Mouse (Mus musculus): ENCODE data around the gene Gm4952. TPM values are rescaled to one million over a fixed set of nuclear protein-coding genes. Genes with fewer than 3 reads are reported as not detected.

Gene Gm4952
- total RNA-seq (2021) = not detected
- long read RNA-seq = 0 reads

DNA sequence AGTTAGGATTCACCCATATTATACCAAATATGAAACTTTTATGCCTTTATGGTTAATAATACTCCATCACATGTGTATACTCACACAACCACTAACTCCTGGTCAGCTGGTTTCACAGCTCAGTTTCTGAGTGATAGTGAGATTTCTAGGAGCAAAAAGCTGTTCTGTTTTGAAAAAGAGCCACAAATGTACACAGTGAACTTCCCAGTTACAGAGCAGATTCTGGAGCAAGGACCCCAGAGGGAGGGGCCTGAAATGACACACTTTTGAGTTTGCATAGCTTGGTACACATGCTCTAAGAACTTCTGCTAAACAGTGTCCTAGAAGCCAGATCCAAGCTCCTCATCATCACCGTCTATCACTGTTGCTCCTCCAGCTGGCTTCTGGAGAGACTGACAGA, at the start of gene Gm4952:
Gene Gm4952 (plus strand): TSS at position 301 of the 400 bp plus-strand sequence.
- DNase-seq (ENCODE audit: low spot score in 2 of 2) = no peak

DNA sequence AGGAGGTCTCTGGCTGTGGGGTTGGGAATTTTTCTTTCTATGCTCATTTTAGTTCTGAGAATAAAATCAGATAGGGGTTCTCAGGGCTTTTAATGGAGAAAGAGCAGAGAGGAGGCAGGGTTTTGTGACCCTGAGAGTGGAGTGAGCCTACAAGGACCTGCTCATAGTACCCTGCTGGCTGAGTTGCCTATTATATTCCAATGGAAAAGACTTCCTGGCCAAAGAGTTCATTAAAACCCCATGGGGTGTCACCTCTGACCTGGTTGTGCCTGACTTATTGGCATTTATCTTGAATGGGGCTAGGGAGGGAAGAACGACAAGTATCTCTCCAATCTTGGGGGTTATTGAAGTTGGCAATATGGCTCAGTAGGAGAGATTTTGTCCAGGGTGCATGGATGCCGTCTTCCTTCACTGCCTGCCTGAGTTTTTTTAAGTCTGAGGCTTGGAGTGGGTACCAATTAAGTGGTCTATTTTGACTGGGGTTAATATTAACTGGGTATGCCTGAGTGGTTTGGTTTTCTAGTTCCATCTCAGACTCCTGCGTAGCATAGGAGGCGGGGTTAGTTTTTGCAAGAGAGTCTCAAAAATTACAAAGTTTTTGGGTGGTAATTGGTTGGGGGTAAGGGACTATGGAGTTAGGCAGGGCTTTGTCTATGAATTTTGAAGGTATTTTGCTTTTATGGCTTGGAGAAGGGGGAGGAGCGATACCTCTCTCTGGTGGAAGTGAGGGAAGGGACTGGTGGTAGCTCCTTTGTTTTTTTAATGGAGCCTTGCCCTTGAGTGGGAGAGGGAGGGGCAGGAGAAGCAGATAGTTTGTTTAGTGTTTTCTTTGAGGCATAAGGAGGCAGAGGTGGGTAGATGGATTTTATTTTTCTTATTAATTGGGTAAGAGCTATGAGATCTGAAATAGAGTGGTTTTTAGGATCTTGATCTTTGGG, 49.5 kb upstream of the Gm4952 start:
- DNase-seq (ENCODE audit: low spot score in 2 of 2) = no peak

DNA sequence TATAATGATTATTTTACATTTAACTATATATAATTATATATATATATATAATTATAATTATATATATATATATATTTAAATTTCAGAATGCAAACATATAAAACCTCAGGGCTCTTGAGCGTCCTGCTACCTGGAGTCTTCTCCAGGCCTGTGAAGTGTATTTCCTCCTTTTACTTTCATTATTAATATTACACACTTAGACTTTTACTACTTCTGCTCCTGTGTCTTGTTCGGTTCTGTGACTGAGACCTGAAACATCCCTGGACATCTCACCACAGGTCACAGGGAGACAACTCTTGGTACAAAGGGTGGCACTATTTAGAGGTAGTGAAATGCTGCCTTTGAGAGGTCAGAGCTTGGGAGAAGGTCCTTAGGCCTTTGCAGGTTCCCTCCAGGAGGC, 43.5 kb upstream of the Gm4952 start:
- no peak for DNase-seq (ENCODE audit: low spot score in 2 of 2)

DNA sequence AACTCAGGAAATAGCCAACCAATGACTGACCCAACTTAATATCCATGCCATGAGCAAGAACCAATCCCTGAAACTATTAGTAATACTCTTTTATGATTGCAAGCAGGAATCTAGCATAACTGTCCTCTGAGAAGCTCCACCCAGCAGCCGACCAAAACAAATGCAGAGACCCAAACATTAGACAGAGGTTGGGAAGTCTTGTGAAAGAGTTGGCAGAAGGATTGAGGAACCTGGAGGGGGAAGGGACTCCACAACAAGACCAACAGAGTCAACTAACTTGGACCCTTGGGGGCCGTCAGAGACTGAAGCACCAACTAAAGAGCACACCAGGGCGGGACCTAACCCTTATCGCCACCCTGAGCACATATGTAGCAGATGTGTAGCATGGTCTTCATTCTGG, 41.6 kb upstream of the Gm4952 start:
- no peak for DNase-seq (ENCODE audit: low spot score in 2 of 2)

DNA sequence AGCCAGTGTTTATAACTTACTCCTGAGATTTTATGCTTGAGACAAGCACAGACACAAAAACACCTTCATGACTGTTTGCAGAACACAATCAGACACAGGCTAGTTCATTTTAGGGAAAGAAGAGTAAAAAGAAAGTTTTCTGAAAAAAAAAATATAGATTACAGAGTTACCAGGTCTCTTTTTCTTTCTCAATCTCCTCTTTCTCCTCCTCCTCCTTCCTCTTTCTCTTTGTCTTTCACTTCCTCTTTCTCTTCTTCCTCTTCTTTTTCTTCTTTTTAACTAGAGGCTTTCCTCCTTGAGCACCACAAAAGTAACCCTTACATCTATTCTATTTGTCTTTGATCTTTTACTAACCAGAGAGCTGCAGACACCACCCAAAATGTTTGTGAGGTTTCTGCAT, 35.6 kb upstream of the Gm4952 start:
- DNase-seq (ENCODE audit: low spot score in 2 of 2) = no peak

DNA sequence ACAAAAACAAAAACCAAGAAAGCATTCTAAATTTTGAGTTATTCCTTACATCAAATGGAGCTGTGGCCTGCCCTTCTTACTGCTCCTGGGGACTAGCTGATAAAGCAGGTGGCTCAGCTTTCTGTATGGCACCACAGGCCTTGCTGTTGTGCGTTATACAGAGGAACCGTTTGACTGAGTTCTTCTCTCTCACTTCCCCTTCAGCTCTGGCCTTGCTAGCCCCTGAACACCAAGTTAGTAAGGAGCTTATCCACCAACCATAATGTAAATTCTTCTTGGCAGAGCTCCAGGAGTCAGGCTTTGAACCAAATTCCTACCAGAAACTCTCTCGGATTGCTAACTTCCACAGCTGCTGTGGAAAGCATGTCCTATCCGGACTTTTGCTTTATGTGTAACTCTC, 32.8 kb upstream of the Gm4952 start:
- no peak for DNase-seq (ENCODE audit: low spot score in 2 of 2)

DNA sequence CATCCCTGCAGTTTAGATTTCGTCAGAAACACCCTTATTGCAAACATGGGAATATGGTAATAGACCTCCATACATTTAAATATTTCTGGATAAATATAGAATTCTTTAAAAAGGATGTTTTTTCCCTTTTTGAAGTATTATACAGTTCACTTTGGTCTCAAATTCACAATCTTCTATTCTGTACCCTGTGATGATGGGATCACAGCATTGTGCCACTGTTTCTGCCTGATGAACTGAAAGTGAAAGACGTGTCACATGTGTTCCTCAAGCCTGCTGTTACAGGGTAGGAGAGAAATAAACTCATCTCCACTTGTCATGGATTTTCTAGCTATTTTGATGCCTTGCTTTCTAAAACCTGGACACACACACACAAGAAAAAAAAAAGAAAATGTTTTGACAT, 28.9 kb upstream of the Gm4952 start:
- no peak for DNase-seq (ENCODE audit: low spot score in 2 of 2)

DNA sequence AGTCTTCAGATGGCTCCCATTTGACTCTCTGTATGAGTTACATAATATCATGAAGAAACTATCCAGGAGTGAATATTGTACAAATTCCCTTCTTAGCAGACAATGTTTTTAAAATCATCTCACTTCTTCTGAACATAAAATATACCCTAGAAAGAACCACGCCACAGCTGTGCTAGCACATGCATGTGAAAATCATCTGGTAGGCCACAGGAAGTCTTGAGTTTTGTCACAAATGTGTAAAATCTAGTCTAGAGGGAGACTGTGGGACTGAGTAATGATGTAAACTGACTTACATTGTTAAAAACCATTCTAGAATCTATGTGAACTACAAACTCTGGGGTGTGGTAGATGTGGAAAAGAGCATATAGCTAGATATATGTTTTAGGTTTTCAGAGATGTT, 28.1 kb upstream of the Gm4952 start:
- DNase-seq (ENCODE audit: low spot score in 2 of 2) = no peak

DNA sequence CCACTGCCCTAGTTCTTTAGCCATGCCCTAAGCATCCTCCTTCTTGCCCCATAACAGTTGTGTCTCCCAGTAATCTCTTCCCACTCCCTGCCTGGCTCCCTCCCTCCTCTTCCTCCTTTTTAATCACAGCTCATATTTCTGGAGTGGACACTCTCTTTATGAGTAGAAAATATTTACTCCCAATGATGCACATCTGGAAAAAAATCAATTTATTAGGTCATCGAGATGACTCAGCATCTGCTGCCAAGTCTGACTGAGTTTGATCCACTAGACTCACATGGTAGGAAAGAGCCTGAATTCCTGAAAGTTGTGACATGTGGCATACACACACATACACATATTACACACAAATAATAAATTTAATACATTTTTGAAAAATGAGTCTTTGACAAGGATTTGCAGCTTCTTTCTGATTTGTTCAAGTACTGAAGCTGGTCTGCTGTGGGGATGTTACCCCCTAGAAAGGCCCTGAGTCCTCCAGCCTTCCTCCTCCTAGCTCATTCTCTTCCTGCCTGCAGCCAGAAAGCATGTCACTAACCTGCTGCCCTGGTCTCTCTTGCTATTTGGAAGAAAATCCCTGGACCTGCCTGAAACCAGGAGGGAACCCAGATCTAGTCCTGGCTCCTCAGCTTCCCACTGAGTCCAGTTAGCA, 27.0 kb upstream of the Gm4952 start:
- DNase-seq (ENCODE audit: low spot score in 2 of 2) = no peak

DNA sequence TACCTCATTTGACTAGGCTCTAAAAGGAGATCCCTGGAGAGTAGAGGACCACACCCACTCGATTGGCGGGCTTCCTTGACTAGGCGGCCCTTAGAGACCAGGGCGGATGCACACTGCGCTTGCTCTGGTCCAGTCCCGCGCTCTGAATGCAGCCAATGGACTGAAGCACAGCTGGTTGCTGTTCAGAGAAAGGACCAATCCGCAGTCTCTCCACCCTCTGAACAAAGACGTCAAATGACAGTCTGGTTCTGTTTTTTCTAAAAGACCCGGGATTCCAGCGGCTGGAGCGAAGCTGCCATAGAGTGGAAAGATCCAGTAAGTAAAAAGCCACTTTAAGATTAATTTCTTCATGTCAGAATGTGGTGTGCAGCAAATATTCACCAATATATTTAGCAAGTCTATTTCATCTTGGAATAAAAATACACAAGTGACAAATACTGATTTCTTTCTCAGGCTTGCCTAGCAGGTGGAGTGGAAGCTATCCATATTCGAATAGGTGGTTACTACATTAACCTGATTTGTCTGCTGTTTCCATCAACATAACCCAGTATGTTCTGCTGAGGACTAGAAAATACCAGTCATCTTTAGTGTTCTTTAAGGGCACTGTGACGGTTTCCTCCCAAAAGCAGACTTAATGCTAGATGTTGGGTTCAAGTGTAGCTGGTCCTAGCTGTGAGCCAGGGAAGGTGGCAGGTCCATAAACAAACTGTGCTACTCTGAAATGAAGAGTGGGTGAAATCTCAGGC, 26.3 kb upstream of the Gm4952 start:
- DNase-seq (ENCODE audit: low spot score in 2 of 2) = peak; percentile 22 to 45

DNA sequence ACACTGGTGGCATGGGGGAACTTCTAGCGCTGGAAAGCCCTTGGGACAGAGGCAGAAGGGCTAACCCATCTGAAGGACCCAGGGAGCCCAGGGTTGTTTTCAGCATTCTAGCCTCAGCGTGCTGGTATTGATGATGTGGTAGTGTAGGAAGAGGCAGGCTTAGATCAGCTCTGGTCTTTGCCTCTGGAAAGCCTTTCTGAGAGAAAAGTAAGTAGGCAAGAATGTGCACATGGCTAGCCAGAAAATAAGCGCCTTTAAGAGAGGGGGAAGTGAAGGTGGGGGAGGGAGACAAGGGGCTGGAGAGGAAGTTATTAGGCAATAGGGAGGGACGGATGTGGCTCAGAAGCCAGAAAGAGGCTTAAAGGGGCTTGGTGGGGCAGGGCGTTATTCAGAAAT, 25.8 kb upstream of the Gm4952 start:
- DNase-seq (ENCODE audit: low spot score in 2 of 2) = no peak

DNA sequence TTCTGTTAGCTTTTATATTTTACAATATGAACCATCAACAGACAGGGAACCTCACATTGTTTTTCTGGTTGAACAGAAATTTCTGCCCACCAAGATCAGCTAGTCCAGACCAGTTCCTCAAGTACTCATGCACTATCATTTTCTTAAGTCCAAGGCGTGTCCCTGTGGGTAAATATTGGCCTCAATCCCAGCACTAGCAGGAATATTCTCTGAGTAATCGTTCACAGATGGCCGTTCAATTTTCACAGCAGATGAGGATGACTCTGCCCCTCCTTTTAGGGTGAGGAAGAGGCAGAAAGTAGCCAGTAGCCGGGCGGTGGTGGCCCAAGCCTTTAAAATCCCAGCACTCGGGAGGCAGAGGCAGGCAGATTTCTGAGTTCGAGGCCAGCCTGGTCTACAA, 24.7 kb upstream of the Gm4952 start:
- peak; percentile 9 to 26 for DNase-seq (ENCODE audit: low spot score in 2 of 2)

DNA sequence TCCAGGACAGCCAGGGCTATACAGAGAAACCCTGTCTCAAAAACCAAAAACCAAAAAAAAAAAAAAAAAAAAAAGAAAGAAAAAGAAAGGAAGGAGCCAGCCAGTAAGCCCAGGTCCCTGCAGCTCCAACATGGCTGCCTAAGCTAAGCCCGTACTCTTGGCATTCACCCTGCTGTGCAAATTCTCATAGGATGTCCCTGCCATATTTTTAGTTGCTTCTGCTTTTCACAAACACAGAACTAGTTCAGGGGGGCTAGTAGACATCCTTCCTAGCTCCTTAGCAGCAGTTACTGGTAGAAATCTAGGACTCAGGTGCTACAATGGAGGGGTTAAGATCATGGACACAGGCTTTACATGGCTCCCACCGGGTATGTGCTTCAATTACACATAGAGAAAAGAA, 24.3 kb upstream of the Gm4952 start:
- DNase-seq (ENCODE audit: low spot score in 2 of 2) = no peak

DNA sequence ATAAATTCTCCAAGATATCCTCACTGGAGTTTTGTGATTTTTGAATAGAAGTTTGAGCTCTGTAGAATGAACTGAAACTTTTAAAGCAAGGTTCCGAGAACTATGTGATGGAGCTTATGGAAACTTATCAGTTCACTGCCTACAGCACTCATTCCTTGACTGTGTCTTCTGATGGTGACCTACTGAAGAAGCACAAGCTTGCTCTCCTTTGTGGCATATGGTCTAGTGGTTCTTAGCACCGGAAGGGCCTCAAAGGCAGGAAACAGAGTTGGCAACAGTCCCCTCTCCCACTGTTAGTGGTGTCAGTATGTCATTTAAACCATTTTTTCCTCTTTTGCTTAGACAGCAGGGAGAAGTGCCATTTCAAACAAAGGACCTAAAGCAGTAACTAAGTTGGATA, 23.1 kb upstream of the Gm4952 start:
- no peak for DNase-seq (ENCODE audit: low spot score in 2 of 2)

DNA sequence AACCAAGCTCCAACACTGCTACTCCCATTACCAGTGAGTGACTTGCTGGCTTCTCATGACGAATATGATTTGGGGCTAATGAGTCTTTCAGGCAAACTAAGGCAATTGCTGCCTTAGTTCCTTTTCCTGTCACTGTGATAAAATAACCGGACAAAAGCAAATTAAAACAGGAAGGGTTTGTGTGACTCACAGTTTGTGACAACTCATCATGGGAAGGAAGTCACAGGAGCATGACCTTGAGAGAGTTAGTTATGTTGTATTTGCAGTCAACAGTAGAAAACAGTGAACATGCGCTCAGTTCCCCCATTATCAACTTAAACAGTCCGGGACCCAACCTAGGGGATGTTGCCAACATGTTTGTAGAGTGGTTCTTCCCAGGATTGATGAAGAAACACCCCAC, 14.5 kb upstream of the Gm4952 start:
- no peak for DNase-seq (ENCODE audit: low spot score in 2 of 2)

DNA sequence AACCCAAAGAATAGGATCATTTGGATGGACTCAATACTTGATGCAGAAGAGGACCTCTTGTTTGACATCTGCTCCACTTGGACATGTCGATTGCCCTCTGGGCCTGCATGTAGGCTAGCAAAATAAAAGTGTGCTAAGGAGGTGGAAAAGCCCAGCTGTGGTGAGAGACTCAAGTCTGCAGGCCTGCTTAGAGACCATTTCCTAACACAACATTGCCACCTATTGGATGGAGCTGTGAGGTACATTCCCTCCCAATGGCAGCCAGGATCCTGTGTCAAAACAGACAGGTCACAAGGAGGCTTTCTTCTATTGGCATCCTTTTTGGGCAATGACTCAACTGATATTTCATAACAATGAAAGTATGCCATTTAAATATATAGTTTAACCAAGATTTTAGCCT, 7.9 kb upstream of the Gm4952 start:
- DNase-seq (ENCODE audit: low spot score in 2 of 2) = peak; percentile 54 to 86

DNA sequence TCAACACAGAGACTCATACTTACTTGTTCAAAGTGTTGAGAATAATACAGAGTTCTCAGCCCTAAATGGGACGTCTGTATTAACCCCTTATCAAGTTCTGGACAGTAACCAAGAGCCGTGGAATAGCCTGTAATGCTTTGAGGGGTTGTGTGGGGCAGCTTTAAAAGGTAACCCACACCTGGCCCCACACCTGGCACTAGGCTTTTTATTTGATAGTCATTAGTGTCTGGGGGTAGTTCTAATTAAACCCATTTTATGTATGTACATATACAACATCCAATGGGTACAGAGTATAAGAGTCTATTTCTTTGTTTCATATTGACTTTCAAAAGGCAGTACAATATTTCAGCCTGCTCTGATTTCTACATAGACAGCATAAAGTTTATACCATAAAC, 4.6 kb upstream of the Gm4952 start:
- no peak for DNase-seq (ENCODE audit: low spot score in 2 of 2)

DNA sequence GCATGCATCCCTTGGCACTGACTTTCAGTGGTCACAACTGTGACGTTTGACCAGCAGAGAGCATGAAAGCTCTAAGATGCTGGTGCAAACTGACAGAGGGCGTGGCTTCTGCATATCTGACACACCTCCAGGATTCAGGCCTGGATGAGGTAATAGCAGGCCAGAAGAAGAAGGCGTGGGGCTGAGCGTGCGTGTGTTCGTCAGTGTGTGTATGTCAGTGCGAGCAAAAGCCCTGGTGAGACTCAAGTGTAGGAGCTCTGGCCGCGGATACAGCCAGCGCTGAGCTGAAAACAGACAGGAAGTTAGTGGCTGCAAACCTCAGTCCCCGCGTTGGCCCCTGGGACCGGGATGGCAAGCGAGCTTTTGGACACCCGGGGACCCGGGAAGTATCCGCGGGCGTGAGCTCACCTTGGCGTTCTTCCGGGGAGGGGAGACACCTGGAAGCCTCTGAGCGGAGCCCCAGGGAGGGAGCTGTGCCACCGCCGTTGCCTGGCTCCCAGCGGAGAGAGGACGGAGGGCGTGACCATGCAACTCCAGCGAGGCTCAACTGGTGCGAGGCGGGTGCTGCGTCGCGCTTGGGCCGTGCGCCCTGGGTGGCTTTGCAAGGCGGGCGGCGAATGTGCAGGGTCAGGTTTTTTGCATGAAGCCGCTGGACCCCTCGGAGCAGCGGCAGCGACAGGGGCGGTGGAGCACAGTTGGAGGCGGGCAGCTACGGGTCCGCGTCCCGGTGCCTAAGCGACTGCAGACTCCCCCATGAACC, 4.1 kb upstream of the Gm4952 start:
- DNase-seq (ENCODE audit: low spot score in 2 of 2) = peak; percentile 41 to 63

DNA sequence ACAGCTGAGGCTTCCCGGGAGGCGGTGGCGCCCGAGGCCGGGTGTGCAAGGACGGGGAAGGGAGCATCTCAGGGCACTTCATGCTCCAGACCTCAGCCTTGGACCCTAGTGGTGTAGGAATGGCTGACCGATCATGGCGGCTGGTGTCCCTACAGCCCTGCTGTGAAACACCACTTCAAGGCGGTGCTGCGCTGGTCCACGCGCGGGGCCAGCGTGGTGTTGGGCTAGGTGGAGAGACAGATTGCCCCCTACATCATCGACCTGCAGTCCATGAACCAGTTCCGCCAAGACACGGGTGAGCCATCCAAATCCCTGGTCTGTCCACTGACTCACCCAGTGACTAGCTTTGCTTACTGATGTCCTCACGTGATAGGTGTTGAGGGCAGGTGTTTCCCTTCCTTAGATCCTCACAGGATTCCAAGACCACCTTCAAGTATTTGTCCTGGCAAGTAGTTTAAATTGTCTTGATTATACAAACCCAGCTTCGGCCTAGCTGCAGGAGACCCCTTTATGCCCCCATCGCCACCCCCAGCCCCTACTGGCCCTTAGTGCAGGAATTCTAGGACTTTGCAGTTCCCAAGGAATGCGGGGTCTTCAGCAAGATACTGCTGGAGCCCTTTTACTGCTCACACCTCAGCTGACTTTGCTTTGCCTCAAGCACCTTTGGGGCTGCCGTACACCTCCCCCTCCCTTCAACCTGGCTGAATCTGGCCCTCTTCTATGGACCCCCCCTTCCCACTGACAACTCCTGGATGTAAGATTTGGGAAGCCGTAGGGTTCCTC, 3.3 kb upstream of the Gm4952 start:
- DNase-seq (ENCODE audit: low spot score in 2 of 2) = peak in 1 of 2 experiments; percentile 12

DNA sequence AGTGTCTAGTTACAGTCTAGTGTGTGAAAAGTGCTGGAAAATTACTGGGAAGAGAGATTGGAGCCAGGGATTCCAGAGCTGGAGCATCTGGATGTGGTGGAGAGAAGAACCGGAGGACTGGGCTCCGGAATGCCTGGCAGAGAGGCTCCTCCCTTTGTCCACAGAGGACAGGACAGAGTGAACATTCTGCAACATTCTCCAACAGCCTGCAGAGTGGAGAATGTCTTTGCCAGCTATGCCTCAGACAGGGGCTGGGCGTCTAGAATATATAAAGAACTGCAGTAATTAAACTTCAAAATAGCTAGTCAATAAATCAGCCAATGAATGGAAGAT, 2.7 kb upstream of the Gm4952 start:
- DNase-seq (ENCODE audit: low spot score in 2 of 2) = no peak

DNA sequence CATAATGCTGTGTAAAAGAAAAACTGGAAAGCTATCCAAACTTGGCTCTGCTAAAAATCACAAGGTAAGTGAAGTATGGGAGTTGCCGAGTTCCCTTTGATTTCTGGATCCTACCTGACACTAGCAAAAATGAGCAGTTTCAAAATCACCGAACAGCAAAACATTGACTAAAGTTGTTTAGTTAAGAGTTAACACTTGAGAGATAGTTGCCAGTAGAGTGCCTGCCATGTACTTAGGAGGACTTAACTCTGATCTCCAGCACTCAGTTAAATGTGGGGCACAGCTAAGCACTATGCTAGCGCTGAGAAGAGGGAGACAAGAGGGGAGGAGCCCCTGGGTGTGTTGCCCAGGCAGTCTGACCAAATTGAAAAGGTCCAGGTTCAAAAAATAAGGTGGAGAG, 1.1 kb upstream of the Gm4952 start:
- no peak for DNase-seq (ENCODE audit: low spot score in 2 of 2)
